8 mouse cellular contexts compared by ENCODE assay signal in genomic region chr2:73351927-73352374, GRCm38 (mm10). TPM values are rescaled to one million over a fixed set of nuclear protein-coding genes. Genes with fewer than 3 reads are reported as not detected.
A peak's percentile ranks its signal among the peaks of the same experiment; 100 is the strongest.
DNase-seq lines count a peak whose midpoint lies in the region; ATAC-seq and TF ChIP-seq lines count a peak whose summit lies in the region.

No protein-coding gene starts in this region.

- H3K27ac ChIP-seq in forebrain, embryonic 12.5 days, result peak overlapping the region; percentile 44
- no peak overlapping the region for H3K27ac ChIP-seq in forebrain, embryonic 11.5 days (ENCODE audit: low read depth, low read length)
- no peak overlapping the region for H3K27ac ChIP-seq in kidney, embryonic 15.5 days
- H3K27ac ChIP-seq in stomach, postnatal 0 days (replicated peaks), result no peak overlapping the region

- no peak overlapping the region for H3K4me3 ChIP-seq in forebrain, embryonic 12.5 days (replicated peaks)
- H3K4me3 ChIP-seq in forebrain, embryonic 11.5 days (ENCODE audit: low read depth, low read length), result no peak overlapping the region
- no peak overlapping the region for H3K4me3 ChIP-seq in kidney, embryonic 15.5 days (replicated peaks)
- no peak overlapping the region for H3K4me3 ChIP-seq in stomach, postnatal 0 days (ENCODE audit: low read depth, low read length)

- no peak overlapping the region for H3K9ac ChIP-seq in forebrain, embryonic 12.5 days
- H3K9ac ChIP-seq in forebrain, embryonic 11.5 days (ENCODE audit: low read length), result no peak overlapping the region
- no peak overlapping the region for H3K9ac ChIP-seq in kidney, embryonic 15.5 days
- peak overlapping the region; percentile 13; the same call in 1 of the 2 replicates for H3K9ac ChIP-seq in stomach, postnatal 0 days (ENCODE audit: low read length)

- peak overlapping the region; percentile 29 for H3K4me2 ChIP-seq in forebrain, embryonic 12.5 days
- H3K4me2 ChIP-seq in forebrain, embryonic 11.5 days (ENCODE audit: low read depth, low read length, severe bottlenecking), result no peak overlapping the region
- H3K4me2 ChIP-seq in kidney, embryonic 15.5 days, result peak overlapping the region; percentile 1; the same call in 1 of the 2 replicates
- peak overlapping the region; percentile 17; the same call in 1 of the 2 replicates for H3K4me2 ChIP-seq in stomach, postnatal 0 days (replicated peaks; ENCODE audit: low read depth)

- no peak for DNase-seq in forebrain, embryonic 11.5 days (ENCODE audit: low spot score)
- DNase-seq in right cerebral cortex, adult 18-20 months, result peak; percentile 16
- no peak for DNase-seq in right cerebral cortex, postnatal 36 days (ENCODE audit: low spot score in 2 of 2)
- DNase-seq in stomach, postnatal 0 days (ENCODE audit: low spot score), result no peak
- no peak for DNase-seq in adrenal gland, postnatal 14 days

- H3K9me3 ChIP-seq in forebrain, embryonic 12.5 days, result no peaks in the 10 kb centered on the region
- no peaks in the 10 kb centered on the region for H3K9me3 ChIP-seq in forebrain, embryonic 11.5 days (ENCODE audit: control insufficient read depth, low read length)
- no peaks in the 10 kb centered on the region for H3K9me3 ChIP-seq in kidney, embryonic 15.5 days (replicated peaks)
- no peaks in the 10 kb centered on the region for H3K9me3 ChIP-seq in stomach, postnatal 0 days (ENCODE audit: control insufficient read depth, low read length)

- TF ChIP-seq EP300 in stomach, postnatal 0 days (optimal IDR thresholded peaks at IDR 0.05), result no peak

- no peaks in the 10 kb centered on the region for H3K27me3 ChIP-seq in forebrain, embryonic 12.5 days
- H3K27me3 ChIP-seq in forebrain, embryonic 11.5 days (ENCODE audit: control insufficient read depth, insufficient read depth, low read length), result no peaks in the 10 kb centered on the region
- no peaks in the 10 kb centered on the region for H3K27me3 ChIP-seq in kidney, embryonic 15.5 days
- no peaks in the 10 kb centered on the region for H3K27me3 ChIP-seq in stomach, postnatal 0 days (ENCODE audit: control insufficient read depth, insufficient read depth, low read length)

- no peak for TF ChIP-seq CTCF in stomach, postnatal 0 days (IDR thresholded peaks at IDR 0.05; ENCODE audit: low read depth)

- WGBS in forebrain, embryonic 12.5 days, result 34% methylated on average over 7 of the region's 7 CpGs
- 65% methylated on average over 7 of the region's 7 CpGs for WGBS in forebrain, embryonic 11.5 days
- 40% methylated on average over 7 of the region's 7 CpGs for WGBS in kidney, embryonic 15.5 days
- 29% methylated on average over 7 of the region's 7 CpGs for WGBS in stomach, postnatal 0 days

- ATAC-seq in forebrain, embryonic 12.5 days (ENCODE audit: low FRiP score), result peak; percentile 27; the same call in 1 of the 2 replicates
- no peak for ATAC-seq in forebrain, embryonic 11.5 days (replicated peaks; ENCODE audit: low FRiP score)
- ATAC-seq in kidney, embryonic 15.5 days (replicated peaks; ENCODE audit: low FRiP score), result no peak
- 0 out of 2 replicates have a peak, but pooled peaks have one; percentile 42 for ATAC-seq in stomach, postnatal 0 days (ENCODE audit: low FRiP score, low TSS enrichment)
- no peak for ATAC-seq in megakaryocyte progenitor cell, adult 5-6 weeks (replicated peaks; ENCODE audit: poor library complexity)

- H3K4me1 ChIP-seq in forebrain, embryonic 12.5 days, result peaks cover 15% of the 10 kb centered on the region
- 0 out of 2 replicates have a peak, but pooled peaks cover 2% of the 10 kb centered on the region for H3K4me1 ChIP-seq in forebrain, embryonic 11.5 days (replicated peaks; ENCODE audit: control insufficient read depth, insufficient read depth, low read length)
- no peaks in the 10 kb centered on the region for H3K4me1 ChIP-seq in kidney, embryonic 15.5 days
- no peaks in the 10 kb centered on the region for H3K4me1 ChIP-seq in stomach, postnatal 0 days (replicated peaks; ENCODE audit: control insufficient read depth, insufficient read depth)

- H3K36me3 ChIP-seq in forebrain, embryonic 12.5 days (replicated peaks), result no peaks in the 10 kb centered on the region
- H3K36me3 ChIP-seq in forebrain, embryonic 11.5 days (ENCODE audit: control insufficient read depth, insufficient read depth, low read length), result no peaks in the 10 kb centered on the region
- H3K36me3 ChIP-seq in kidney, embryonic 15.5 days, result no peaks in the 10 kb centered on the region
- no peaks in the 10 kb centered on the region for H3K36me3 ChIP-seq in stomach, postnatal 0 days (ENCODE audit: control insufficient read depth, insufficient read depth, low read length)

RNA-seq across cellular contexts. Expression of gene Gpr155, which starts 34.4 kb away (rescaled TPM):
- 7.3 and 8.0 TPM in 2 replicates for polyA plus RNA-seq in forebrain, embryonic 12.5 days (2016; fragmentation: Nextera tagmentation; extraction: Ambion mirVana)
- 2.6 and 2.7 TPM in 2 replicates for polyA plus RNA-seq in forebrain, embryonic 11.5 days (2014; fragmentation: Nextera tagmentation; extraction: Ambion mirVana)
- polyA plus RNA-seq in kidney, embryonic 15.5 days (2015; fragmentation: Nextera tagmentation; extraction: Ambion mirVana), result 6.2 and 6.7 TPM in 2 replicates
- polyA plus RNA-seq in stomach, postnatal 0 days (2015; fragmentation: Nextera tagmentation; extraction: Ambion mirVana), result 11.6 and 11.8 TPM in 2 replicates
- 9.0 and 10.9 TPM in 2 replicates for total RNA-seq in adrenal gland, postnatal 14 days (2021)
- total RNA-seq in megakaryocyte progenitor cell, adult 5-6 weeks (2015), result 1.0 and 1.1 TPM in 2 replicates
- 1.8 and 2.9 TPM in 2 replicates for total RNA-seq in megakaryocyte progenitor cell, adult 5-6 weeks (2017)

RNA-seq across cellular contexts. Expression of gene Cir1, which starts 39.5 kb away (rescaled TPM):
- 24.0 and 26.1 TPM in 2 replicates for polyA plus RNA-seq in forebrain, embryonic 12.5 days (2016; fragmentation: Nextera tagmentation; extraction: Ambion mirVana)
- 18.2 and 18.6 TPM in 2 replicates for polyA plus RNA-seq in forebrain, embryonic 11.5 days (2014; fragmentation: Nextera tagmentation; extraction: Ambion mirVana)
- 24.5 and 25.8 TPM in 2 replicates for polyA plus RNA-seq in kidney, embryonic 15.5 days (2015; fragmentation: Nextera tagmentation; extraction: Ambion mirVana)
- 17.3 and 19.6 TPM in 2 replicates for polyA plus RNA-seq in stomach, postnatal 0 days (2015; fragmentation: Nextera tagmentation; extraction: Ambion mirVana)
- 18.6 and 22.0 TPM in 2 replicates for total RNA-seq in adrenal gland, postnatal 14 days (2021)
- 11.3 and 14.8 TPM in 2 replicates for total RNA-seq in megakaryocyte progenitor cell, adult 5-6 weeks (2015)
- total RNA-seq in megakaryocyte progenitor cell, adult 5-6 weeks (2017), result 9.7 and 20.9 TPM in 2 replicates

RNA-seq across cellular contexts. Expression of gene Scrn3, which starts 39.5 kb away (rescaled TPM):
- 10.9 and 12.7 TPM in 2 replicates for polyA plus RNA-seq in forebrain, embryonic 12.5 days (2016; fragmentation: Nextera tagmentation; extraction: Ambion mirVana)
- 11.7 and 14.0 TPM in 2 replicates for polyA plus RNA-seq in forebrain, embryonic 11.5 days (2014; fragmentation: Nextera tagmentation; extraction: Ambion mirVana)
- polyA plus RNA-seq in kidney, embryonic 15.5 days (2015; fragmentation: Nextera tagmentation; extraction: Ambion mirVana), result 18.5 TPM in 2 replicates
- 8.6 and 9.2 TPM in 2 replicates for polyA plus RNA-seq in stomach, postnatal 0 days (2015; fragmentation: Nextera tagmentation; extraction: Ambion mirVana)
- total RNA-seq in adrenal gland, postnatal 14 days (2021), result 17.6 and 20.3 TPM in 2 replicates
- 7.5 and 13.9 TPM in 2 replicates for total RNA-seq in megakaryocyte progenitor cell, adult 5-6 weeks (2015)
- 15.5 and 22.7 TPM in 2 replicates for total RNA-seq in megakaryocyte progenitor cell, adult 5-6 weeks (2017)

Comparison
In these comparisons a context has a peak if more than half of its experiments do, and no peak if none do; other contexts are left out.
1. ATAC-seq: peak in forebrain, embryonic 12.5 days (single experiment) and stomach, postnatal 0 days (single experiment); none in forebrain, embryonic 11.5 days (single experiment), kidney, embryonic 15.5 days (single experiment) and megakaryocyte progenitor cell, adult 5-6 weeks (single experiment).